Mouse (Mus musculus): ENCODE measurements around the gene Gch1.
"Not testable (repeated sequence)": the region's sequence is repeated elsewhere in the genome, so short reads cannot be mapped to it uniquely, and the experiment has no call there.

The Gch1 gene

DNA sequence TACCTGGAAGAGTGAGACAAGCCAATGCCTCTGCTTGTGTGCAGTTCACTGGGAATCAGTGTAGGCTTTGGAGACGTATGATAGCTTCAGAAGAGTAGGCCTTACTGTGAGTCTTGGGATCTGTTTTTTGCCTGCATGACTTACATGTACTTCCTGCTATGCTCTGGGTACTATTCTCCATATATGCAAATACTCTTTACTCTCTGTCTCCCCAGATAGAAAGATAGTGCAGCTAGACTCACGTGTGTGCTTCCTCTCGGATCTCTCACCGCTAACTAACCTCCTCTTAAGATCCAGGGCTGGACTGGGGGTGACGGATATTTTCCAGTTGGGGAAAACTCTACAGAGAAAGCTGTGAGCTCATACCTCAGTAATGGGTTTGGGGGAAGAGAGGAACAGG is 23.5 kb downstream of the Gch1 start:
- DNase-seq (ENCODE audit: low spot score in 2 of 2): no peak

DNA sequence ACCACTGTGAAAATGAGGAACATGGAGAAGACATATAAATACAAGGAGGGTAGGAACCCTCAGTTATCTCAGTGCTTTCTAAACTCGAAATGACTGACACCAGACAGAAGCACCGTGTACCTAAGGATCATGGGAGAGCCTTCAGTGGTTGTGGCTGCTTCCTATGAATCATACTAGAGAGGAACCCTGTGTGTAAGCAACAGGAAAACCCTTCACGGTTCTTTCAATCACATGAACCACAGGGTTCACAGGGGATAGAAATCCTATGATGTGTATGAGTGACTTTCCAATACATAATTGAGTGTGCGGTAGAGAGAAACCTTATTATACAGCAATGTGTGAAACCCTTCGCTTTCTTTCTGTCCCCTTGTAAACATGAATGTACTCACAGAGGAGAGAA is 24.1 kb downstream of the Gch1 start:
- DNase-seq (ENCODE audit: low spot score in 2 of 2): no peak

DNA sequence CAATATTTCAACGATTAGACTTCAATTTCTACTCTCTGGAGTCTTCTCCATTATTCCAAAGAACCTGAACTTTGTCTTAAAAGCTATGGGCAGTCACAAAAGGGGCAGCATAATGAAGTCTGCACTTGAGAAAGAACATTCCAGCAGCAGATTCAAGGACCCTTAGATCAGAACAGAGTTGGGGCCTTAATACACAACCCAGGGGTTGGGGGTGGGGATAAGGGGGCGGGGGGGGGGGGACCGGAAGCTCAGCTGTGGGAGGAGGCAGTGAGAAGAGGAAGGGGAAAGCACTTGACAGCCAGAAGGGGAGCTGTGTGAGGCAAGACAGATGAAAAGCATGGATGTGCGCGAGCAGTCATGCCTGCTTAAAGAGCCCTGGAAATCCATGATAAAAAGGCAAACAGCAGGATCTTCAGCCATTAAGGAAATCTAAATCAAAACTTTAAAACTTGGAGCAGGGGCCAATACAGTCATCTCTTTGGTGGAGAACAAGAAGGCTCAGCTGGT is 27.2 kb downstream of the Gch1 start:
- DNase-seq (ENCODE audit: low spot score in 2 of 2): no peak

DNA sequence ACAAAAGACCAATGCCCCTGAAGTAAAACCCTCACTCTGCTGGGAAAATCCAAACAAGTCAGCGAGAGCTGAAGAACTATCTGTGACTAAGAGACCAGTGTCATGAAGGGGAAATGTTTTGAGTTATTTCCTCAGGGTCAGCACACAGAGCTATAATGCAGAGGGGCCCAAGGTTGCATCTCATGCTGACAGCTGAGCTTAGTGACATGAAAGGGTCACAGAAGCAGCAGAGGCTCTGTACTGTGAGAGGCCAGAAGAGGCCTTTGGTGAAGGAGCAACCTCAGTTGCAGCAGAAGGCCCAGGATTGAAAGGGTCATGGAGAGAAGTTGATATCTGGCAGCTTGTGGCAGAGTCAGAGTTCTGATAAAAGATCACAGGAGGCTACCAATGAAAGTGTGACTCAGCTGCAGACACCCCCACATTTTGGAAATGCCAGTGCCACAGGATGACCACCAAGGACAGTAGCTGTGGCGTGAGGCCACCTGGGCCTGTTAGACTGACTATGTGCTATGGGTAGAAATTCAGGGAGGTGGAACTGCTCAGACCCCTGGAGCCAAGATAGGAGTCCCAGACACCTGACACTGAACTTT is 29.1 kb downstream of the Gch1 start:
- DNase-seq (ENCODE audit: low spot score in 2 of 2): no peak

DNA sequence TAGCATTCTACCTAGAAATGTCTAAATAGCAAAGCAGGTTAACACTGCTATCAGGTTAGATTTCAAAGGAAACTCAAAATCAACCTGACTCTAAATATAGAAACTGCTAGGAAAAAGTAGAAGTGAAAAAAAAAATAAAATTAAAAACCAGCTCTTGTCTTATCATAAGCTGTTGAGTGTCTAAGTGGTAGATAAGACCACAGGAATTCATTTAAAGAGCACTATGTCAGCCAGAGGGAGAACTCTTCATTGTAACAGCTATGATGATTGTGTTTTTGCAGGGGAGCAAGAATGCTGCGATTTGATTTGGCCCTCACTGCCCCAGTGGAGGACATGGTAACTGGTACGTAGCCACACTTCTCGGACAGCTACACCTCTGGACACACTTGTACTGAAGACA is 34.9 kb downstream of the Gch1 start:
- DNase-seq (ENCODE audit: low spot score in 2 of 2): no peak

DNA sequence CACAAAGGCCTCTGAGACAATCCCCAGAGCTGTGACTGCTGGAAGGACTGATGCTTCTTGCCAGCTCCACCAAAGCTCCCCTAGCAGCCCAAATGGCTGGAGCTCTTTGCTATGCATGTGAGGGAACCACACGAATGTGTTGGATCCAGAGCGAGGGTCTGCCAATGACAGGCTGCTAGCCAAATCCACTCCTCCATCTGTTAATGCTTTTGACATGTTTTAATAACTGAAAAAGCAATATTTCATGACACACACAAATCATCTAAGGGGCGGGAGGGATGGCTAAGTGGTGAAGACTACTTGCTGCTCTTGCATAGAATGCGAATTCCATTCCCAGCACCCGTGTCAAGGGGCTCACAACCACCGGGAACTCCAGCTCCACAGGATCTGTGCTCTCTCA is 37.9 kb downstream of the Gch1 start:
- no peak for DNase-seq (ENCODE audit: low spot score in 2 of 2)

DNA sequence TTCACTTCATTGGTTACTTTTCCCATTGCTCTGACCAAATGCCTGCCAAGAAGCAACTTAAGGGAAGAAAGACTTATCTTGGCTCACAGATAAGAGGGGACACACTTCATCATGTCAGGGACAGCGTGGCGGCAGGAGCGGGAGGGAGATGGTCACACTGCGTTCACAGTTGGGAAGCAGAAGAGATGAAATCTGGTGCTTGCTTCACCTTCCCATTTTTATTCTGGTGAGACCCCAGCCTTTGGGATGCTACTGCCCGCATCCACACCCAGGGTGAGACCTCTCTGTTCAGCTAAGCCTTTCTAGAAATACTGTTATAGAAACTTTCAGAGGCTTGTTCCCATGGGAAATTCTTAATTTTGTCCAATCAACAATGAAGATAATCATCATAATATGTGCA is 44.9 kb downstream of the Gch1 start:
- DNase-seq (ENCODE audit: low spot score in 2 of 2): no peak

DNA sequence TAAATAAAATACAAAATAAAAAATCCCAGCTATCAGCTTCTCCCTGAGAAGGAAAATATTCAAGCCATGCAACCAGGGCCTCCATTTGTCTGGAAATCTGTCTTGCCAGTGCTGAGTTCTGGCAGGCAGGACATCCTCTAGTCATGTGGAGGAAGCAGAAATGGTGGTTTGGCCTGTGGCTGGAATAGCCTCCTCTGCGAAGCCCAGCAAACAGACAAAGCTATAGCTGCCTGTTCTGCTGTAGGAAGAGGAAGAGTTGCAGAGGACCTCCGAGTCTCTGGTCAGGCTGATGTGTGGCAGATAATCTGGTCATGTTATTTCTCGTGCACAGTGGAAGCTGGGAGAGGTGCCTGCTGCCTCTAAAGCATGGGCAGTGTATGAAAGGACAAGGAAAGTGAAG is 50.4 kb downstream of the Gch1 start:
- DNase-seq (ENCODE audit: low spot score in 2 of 2): no peak

DNA sequence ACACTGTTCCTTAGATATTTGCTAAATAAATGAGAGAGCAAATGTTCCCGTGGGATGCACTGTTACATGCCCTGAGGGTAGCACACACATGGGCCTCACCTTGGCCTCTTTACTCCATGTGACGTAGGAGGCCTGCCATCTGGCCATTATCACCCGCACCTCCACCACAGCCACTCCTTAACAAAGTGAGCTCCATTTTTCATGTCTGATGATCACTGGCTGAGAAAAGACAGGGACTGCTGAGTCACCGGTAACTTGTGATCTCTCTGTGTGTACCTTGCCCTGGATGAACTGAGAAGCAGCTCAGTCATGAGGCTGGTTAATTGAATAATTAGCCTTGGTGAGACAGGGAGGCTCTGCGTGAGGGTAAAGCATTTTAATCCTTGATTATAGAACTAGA is 52.6 kb downstream of the Gch1 start:
- DNase-seq (ENCODE audit: low spot score in 2 of 2): no peak

DNA sequence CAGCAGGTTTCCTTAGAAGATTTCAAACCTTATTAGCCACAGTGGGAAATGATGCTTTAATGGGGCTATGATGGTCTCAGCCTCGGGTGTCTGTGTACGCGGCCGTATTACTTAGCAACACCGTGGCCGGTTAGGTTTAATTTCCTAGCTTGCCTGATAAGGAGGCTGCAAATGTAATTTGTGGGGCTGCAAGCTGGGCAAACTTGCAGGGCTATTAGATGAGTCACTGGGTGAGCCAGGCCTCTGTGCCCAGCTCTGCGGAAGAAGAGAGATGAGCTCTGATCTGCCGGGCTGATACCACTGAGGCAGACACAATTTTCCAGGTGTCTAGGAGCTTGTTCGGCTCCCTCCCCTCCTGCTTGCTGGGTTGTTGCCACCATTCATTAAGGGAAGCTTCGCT is 55.3 kb downstream of the Gch1 start:
- no peak for DNase-seq (ENCODE audit: low spot score in 2 of 2)

DNA sequence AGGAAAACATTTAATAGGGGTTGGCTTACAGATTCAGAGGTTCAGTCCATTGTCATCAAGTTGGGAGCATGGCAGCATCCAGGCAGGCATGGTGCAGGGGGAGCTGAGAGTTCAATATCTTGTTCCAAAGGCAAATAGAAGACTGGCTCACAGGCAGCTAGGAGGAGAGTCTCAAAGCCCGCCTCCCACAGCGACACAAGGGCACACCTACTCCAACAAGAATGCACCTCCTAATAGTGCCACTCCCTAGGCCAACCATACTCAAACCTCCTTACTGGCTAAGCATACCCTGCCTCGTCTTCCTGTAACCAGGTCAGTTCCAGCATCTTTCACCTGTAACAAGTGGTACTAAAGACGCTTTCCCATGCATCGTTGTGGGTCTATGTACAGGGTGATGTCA is 61.2 kb downstream of the Gch1 start:
- DNase-seq (ENCODE audit: low spot score in 2 of 2): no peak

DNA sequence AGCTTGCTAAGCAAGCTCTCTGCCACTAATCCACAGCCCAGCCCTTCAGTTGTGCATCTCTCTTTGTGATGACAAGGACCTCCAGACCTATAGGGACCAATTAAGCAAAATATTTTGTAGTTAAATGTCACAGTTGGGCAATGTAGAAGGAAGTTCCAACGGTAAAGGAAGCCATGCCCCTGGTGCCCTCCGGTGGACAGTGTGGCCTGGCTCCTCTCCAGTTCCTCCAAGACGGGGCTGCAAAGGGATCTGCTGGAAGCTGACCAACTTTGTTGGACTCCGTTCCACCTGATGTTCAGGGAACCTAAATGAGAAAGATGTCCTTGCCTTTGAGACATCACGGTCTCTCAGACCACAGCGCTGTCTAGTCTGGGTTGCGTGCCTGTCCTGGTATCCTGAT is 71.7 kb downstream of the Gch1 start:
- peak in 1 of 2 experiments; percentile 62 for DNase-seq (ENCODE audit: low spot score in 2 of 2)

DNA sequence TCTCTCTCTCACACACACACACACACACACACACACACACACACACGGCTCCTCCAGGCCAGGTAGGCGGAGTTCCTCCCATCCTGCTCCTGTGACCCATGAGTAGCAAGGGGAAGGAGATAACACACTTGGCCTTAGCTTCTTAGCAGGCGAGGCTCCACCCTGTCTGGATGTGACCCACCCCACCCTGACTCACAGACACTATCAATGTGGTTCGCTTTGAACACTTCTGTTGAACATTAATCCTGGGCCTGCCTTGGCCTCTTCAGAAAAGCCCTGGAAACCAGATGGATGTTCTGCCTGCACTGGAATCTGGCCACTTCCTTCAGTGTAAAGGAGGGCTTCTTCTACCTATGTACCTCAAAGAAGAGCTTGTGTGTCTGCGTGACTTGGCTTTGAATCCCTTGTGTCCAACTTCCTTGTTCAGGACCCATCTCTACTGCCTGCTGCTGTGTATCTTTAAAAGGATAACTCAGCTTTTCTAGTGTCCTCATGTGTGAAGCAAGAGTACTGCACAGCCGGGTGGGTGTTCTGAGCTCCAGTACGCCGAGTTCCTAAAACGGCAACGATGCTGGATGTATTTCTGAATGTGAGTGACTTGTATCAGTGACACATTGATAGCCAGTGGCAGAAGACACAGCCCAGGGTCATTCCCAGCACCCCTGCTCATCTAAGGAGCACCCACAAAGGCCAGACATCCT is 73.0 kb downstream of the Gch1 start:
- DNase-seq (ENCODE audit: low spot score in 2 of 2): peak; percentile 64 to 71

DNA sequence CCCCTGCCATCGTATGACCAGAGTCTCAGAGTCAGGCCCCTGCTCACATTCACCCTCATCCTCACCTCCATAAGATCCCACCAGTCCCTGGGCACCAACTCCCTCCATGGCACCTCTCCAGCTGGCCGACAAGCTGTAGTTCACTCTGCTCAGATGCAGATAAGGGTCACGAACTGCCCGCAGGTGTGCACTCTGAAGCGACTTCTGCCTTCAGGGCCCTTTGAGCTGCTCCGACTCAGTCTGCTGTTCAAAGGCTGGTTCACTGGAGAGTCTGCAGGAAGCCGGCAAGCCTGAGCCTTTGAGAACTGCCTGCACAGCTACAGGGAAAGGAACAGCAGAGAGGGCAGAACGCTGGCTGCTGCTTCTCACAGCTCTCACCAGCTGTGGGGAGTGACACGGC is 74.1 kb downstream of the Gch1 start:
- DNase-seq (ENCODE audit: low spot score in 2 of 2): peak in 1 of 2 experiments; percentile 65

DNA sequence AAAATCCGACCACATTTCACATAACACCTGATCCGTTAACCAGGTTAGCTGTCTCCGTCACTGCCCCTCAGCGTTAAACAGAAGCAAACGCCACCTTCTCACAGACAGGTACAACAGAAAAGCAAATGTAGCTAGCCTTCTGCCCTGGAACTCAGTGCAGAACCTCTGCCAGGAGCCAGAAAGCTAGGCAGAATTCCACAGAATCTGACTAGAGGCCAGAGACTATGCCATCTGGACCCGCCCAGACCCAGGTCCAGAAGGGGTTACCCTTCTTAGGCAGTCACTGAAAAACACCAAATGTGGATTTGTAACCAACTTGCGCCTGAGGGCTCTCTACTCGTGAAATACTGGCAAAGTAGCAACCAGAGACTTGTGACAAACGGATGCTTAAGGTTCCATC is 77.9 kb downstream of the Gch1 start:
- DNase-seq (ENCODE audit: low spot score in 2 of 2): no peak

DNA sequence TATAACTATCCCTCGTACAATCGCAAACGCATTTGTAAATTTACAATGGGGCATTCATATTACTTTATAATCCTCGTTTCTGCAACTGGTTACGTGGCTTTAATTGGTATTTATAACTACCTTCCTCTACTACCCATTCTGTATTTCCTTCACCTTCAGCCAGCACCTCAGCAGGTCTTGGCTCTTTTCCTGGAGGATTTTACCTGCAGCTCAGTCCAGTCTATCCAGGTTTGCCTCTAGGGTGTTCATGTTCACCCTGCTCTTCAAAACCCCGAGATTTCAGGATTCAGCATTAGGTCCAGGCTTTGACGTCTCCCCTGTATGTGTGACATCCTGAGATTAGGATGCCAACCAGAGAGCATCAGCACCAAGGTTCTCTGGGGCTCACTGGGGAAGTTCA is 78.8 kb downstream of the Gch1 start:
- not testable (repeated sequence) for DNase-seq (ENCODE audit: low spot score in 2 of 2)

DNA sequence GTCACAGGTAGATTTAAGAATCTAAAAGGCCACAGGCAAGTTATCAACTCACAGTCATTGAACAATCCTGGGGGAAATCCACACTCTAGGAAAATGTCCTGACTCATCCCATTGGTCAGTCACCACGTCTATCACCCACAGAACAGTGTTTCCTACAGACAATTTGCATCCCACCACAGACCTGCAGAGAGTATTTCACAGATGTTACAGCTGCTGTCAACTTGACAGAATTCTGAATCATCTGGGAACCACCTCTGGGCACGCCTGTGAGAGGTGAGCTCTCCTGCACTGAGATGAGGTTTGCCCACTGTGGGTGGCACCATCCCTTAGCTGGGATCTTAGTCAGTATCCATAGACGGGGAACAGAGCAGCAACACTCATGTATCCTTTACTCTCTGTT is 81.8 kb downstream of the Gch1 start:
- no peak for DNase-seq (ENCODE audit: low spot score in 2 of 2)

DNA sequence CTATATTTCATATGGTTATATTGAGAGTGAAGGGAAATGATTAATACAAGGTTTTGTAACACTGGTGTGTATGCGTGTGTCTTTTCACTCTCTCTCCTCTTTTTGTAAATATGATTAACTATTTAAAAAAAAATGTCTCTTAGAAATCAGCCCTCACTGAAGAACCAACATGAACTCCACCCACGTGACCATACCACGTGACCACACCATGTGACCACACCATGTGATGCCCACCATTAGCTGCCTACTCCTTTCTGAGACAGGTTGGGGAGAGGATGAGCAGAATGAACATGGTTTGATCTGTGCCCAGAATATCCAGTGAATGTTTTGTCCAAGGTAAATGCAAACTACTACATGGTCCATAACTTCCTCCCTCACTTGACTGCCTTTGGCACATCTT is 83.5 kb downstream of the Gch1 start:
- no peak for DNase-seq (ENCODE audit: low spot score in 2 of 2)

DNA sequence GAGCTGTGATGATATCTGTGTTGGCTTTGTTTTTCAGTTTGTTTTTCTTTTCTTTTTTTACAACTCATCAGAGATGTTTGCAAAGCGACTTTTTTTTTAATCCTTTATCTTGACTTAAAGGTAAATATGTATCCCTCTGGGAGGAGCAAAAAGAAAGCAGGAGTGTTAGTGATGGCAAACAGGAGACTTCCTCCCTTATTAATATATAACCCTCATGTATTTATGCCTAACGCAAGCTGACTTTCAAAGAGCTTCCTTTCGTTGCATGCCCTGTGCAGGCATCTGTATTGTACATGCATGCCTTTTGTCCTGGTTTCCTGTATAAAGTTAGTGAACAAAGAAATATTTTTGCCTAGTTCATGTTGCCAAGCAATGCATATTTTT is 84.0 kb downstream of the Gch1 start:
- DNase-seq (ENCODE audit: low spot score in 2 of 2): no peak

DNA sequence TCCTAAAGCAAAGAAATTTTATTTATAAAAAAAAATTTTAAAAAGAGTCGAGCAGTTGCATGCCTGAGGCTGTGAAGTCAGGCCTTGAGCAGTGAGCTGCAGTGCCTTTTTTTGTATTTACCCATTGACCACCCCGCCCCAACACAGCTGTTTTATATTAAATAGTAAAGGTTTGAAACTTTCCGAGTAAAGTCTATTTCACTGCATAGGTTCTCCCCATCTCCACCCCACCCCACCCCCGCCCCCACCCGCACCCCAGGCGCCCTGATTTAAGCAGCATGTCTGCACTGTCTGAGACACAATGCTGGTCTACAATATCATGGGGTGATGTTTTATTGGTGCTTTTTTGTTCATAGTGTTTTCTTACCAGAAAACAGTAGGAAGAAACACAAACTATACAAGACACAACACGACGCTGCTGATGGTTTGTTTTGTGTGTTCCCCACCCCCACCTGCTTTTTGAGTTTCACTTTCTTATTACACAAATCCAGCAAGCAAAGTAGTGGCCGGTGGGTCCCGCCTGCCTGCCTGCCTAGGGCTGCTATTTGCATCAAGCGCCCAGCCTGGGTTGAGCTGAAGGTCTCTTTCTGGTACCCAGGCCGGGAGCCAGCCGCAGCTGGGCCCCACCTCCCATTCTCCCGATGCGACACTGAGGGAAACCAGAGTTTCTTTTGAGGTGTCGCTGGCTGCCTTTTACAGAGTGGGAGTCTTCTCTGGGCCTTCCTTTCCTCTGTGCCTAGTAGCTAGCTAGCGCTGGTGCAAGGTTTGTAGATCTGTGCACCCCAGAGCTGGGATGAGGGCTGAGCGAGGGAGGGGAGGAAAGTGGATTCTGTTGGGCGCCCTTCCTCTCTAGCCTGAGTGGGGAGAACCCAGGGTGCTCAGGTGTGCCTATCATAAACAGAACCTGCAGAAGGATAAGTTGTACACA is 84.7 kb downstream of the Gch1 start:
- DNase-seq (ENCODE audit: low spot score in 2 of 2): peak in 1 of 2 experiments; percentile 61

Data from spleen, postnatal 4 days (tissue).